Mouse (Mus musculus) large intestine, adult 2 months (tissue): Measurements from ENCODE around the gene Cmtm7. TPM values are rescaled to one million over a fixed set of nuclear protein-coding genes. Genes with fewer than 3 reads are reported as not detected.
A peak's percentile ranks its signal among the peaks of the same experiment; 100 is the strongest.

Experiments used
- DNase-seq: peaks from one replicate; pipeline ENCODE4 v3.0.0-alpha.2; 2012; ENCODE audit warnings: low read depth, low spot score
- WGBS: fragments of 180-500 bp; shearing (Covaris S2); methylation state at CpG from one replicate; pipeline ENCODE4 v1.1.7; 2018; 5-methylcytosine and 5-hydroxymethylcytosine counted together
- polyA plus RNA-seq: library from polyadenylated mRNA; depleted of rRNA; stranded (reverse); fragments of >200 nt; gene quantifications from 2 replicates; pipeline ENCODE4 v1.2.3, GENCODE M21; 2012

Cmtm7 gene
- polyA plus RNA-seq, 1 experiment = 77.1 TPM

- DNase-seq = no peak
- WGBS = 79% methylated on average over 4 of the region's 4 CpGs
Observed at GRCm38 (mm10) chr9:114770224-114770623, 11.4 kb downstream of the Cmtm7 start.

GRCm38 (mm10) chr9:114768066-114768465 is 13.6 kb downstream of the Cmtm7 start:
- DNase-seq = no peak
- WGBS = 82% methylated on average over 10 of the region's 10 CpGs

GRCm38 (mm10) chr9:114767507-114767906 is 14.1 kb downstream of the Cmtm7 start:
- WGBS = 84% methylated on average over 2 of the region's 2 CpGs
- DNase-seq = no peak

GRCm38 (mm10) chr9:114767030-114767429 is 14.6 kb downstream of the Cmtm7 start:
- whole genome bisulfite sequencing = 80% methylated on average over 13 of the region's 13 CpGs
- DNase-seq = no peak

GRCm38 (mm10) chr9:114763341-114763740 is 18.3 kb downstream of the Cmtm7 start:
- DNase-seq = no peak
- 71% methylated on average over 13 of the region's 13 CpGs for WGBS

GRCm38 (mm10) chr9:114761848-114762247 is 19.8 kb downstream of the Cmtm7 start:
- DNase-seq = no peak
- WGBS = 71% methylated on average over 11 of the region's 11 CpGs

GRCm38 (mm10) chr9:114760353-114760752 is 21.3 kb downstream of the Cmtm7 start:
- no peak for DNase-seq
- 77% methylated on average over 5 of the region's 5 CpGs for WGBS

GRCm38 (mm10) chr9:114759886-114760285 is 21.8 kb downstream of the Cmtm7 start:
- DNase-seq = no peak
- 88% methylated on average over 4 of the region's 4 CpGs for WGBS

GRCm38 (mm10) chr9:114758801-114759200 is 22.9 kb downstream of the Cmtm7 start:
- no peak for DNase-seq
- WGBS = 82% methylated on average over 5 of the region's 5 CpGs

- DNase-seq = no peak
- 54% methylated on average over 7 of the region's 7 CpGs for WGBS
Observed at GRCm38 (mm10) chr9:114758272-114758671, 23.4 kb downstream of the Cmtm7 start.

GRCm38 (mm10) chr9:114752863-114753484 is 28.7 kb downstream of the Cmtm7 start:
- DNase-seq = peak; percentile 85
- 3% methylated on average over 36 of the region's 36 CpGs for WGBS

GRCm38 (mm10) chr9:114752311-114752710 is 29.3 kb downstream of the Cmtm7 start:
- DNase-seq = no peak
- 73% methylated on average over 9 of the region's 9 CpGs for WGBS

- WGBS = 80% methylated on average over 3 of the region's 3 CpGs
- DNase-seq = no peak
Observed at GRCm38 (mm10) chr9:114751582-114751981, 30.1 kb downstream of the Cmtm7 start.

GRCm38 (mm10) chr9:114747466-114747865 is 34.2 kb downstream of the Cmtm7 start:
- 93% methylated on average over 12 of the region's 12 CpGs for WGBS
- no peak for DNase-seq

- DNase-seq = no peak
- WGBS = 89% methylated on average over 10 of the region's 10 CpGs
Observed at GRCm38 (mm10) chr9:114747012-114747411, 34.6 kb downstream of the Cmtm7 start.

GRCm38 (mm10) chr9:114745654-114746053 is 36.0 kb downstream of the Cmtm7 start:
- DNase-seq = no peak

GRCm38 (mm10) chr9:114745163-114745562 is 36.5 kb downstream of the Cmtm7 start:
- no peak for DNase-seq

More at GRCm38 (mm10) chr9:114745654-114746053, 36.0 kb downstream of the Cmtm7 start:
- WGBS = 75% methylated on average over 4 of the region's 4 CpGs

GRCm38 (mm10) chr9:114742731-114743130 is 38.9 kb downstream of the Cmtm7 start:
- 23% methylated on average over 2 of the region's 2 CpGs for WGBS

More at GRCm38 (mm10) chr9:114745163-114745562, 36.5 kb downstream of the Cmtm7 start:
- WGBS = 89% methylated on average over 4 of the region's 4 CpGs

GRCm38 (mm10) chr9:114740336-114740735 is 41.3 kb downstream of the Cmtm7 start:
- WGBS = 73% methylated on average over 9 of the region's 9 CpGs
- no peak for DNase-seq

More at GRCm38 (mm10) chr9:114742731-114743130, 38.9 kb downstream of the Cmtm7 start:
- no peak for DNase-seq

- DNase-seq = no peak
- 58% methylated on average over 11 of the region's 11 CpGs for WGBS
Observed at GRCm38 (mm10) chr9:114736442-114736841, 45.2 kb downstream of the Cmtm7 start.

- DNase-seq = no peak
- 51% methylated on average over 2 of the region's 2 CpGs for WGBS
Observed at GRCm38 (mm10) chr9:114733238-114733637, 48.4 kb downstream of the Cmtm7 start.
